Mouse (Mus musculus) gastrocnemius, postnatal 4 days (tissue): ENCODE results near the gene Bpifb9a. TPM values are rescaled to one million over a fixed set of nuclear protein-coding genes. Genes with fewer than 3 reads are reported as not detected.
"Not testable (repeated sequence)": the region's sequence is repeated elsewhere in the genome, so short reads cannot be mapped to it uniquely, and the experiment has no call there.

ENCODE experiments used
- DNase-seq, 2 experiments: peaks; one replicate each; pipeline ENCODE4 v3.0.0; 2021 to 2022; ENCODE audit warnings: low spot score in 2 of 2, mixed read lengths in 2 of 2
- total RNA-seq, 2 experiments: library from RNA; stranded (reverse); gene quantifications; 2 replicates each; pipeline ENCODE4 v1.2.3; 2021

Gene Bpifb9a
- total RNA-seq, 2 experiments from 2014 or later: not detected

DNA sequence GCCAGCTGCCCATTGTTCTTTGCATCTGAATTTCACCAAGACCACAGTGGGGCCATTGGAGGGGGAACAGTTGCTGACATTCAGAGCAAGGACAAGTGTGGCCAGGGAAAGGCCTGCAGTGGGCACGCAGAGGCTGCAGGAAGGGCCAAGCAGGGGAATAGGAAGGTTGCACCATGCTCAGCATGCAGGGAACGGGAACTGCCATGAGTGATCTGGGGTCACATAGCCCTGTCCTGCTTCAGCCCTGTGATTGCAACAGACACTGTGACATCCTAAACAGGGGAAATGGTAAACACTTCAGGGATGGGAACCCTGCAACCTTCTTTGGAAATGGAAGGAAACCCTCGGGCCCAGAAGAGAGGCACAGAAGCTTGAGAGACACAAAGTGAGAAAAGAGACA lies 47.0 kb downstream of the Bpifb9a start:
- not testable (repeated sequence) for DNase-seq

GRCm38 (mm10) chr2:154306927-154307326 lies 49.3 kb downstream of the Bpifb9a start, which contains the start of gene Bpifb9b:
Gene Bpifb9b (plus strand): TSS chr2:154307227.
- DNase-seq: not testable (repeated sequence)

DNA sequence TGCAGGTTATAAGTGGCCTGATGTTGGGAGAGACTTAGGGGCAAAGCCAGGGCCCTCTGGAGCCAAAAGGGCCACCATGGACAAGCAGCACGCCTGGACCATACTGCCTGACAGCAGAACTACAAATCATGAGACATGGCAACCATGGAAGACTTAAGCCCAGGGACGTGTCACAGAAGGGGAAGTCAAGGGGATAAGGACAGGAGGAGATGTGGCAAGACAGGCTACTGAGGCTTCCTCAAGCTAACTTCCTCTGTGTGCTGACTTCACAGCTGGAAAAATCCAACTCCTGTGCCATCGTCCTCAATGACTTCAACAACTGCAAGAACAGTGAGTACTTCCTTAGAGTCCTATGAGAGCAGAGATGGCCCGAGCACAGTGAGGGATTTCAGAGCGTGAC lies 56.1 kb downstream of the Bpifb9a start:
- not testable (repeated sequence) for DNase-seq

Other genes starting within 250 kb of the Bpifb9a start
- gene Bpifa2, start 249.6 kb upstream of the Bpifb9a start, total RNA-seq: not detected
- not detected for gene Bpifa3, start 127.5 kb upstream of the Bpifb9a start, total RNA-seq
- not detected for gene Bpifa1, start 115.0 kb upstream of the Bpifb9a start, total RNA-seq
- not detected for gene Bpifa5, start 95.2 kb upstream of the Bpifb9a start, total RNA-seq
- not detected for gene Bpifb1, start 67.0 kb upstream of the Bpifb9a start, total RNA-seq
- under 1 TPM; 0.17 to 0.21 TPM for gene Bpifb5, start 34.1 kb upstream of the Bpifb9a start, total RNA-seq
- gene Bpifb9b, start 49.4 kb downstream of the Bpifb9a start, total RNA-seq: not detected
- 10 to 100 TPM; 11.6 to 12.1 TPM for gene Cdk5rap1, start 115.2 kb downstream of the Bpifb9a start, total RNA-seq
- 100 to 1,000 TPM in 1 of 2 experiments, 10 to 100 TPM in 1; 96.6 to 121 TPM for gene Snta1, start 150.2 kb downstream of the Bpifb9a start, total RNA-seq
- gene Cbfa2t2, start 178.6 kb downstream of the Bpifb9a start, total RNA-seq: 10 to 100 TPM; 37.2 to 38.2 TPM